Mouse (Mus musculus): ENCODE results near the gene Calhm2.
A peak's percentile ranks its signal among the peaks of the same experiment; 100 is the strongest.
"Not testable (repeated sequence)": the region's sequence is repeated elsewhere in the genome, so short reads cannot be mapped to it uniquely, and the experiment has no call there.

The Calhm2 gene

GRCm38 (mm10) chr19:47151332-47152061 lies 13.4 kb upstream of the Calhm2 start:
- DNase-seq (ENCODE audit: low spot score), result no peak

GRCm38 (mm10) chr19:47149854-47150253 lies 11.8 kb upstream of the Calhm2 start:
- DNase-seq (ENCODE audit: low spot score), result no peak

GRCm38 (mm10) chr19:47148267-47148847 lies 10.3 kb upstream of the Calhm2 start:
- DNase-seq (ENCODE audit: low spot score), result no peak

GRCm38 (mm10) chr19:47144154-47144553 lies 6.1 kb upstream of the Calhm2 start, which contains the start of gene Calhm1:
TSS of gene Calhm1 (minus strand) at chr19:47144254.
- no peak for DNase-seq (ENCODE audit: low spot score)

GRCm38 (mm10) chr19:47142438-47142837 lies 4.3 kb upstream of the Calhm2 start:
- no peak for DNase-seq (ENCODE audit: low spot score)

GRCm38 (mm10) chr19:47139611-47140010 lies 1.5 kb upstream of the Calhm2 start:
- not testable (repeated sequence) for DNase-seq (ENCODE audit: low spot score)

- peak; percentile 38 for DNase-seq (ENCODE audit: low spot score)
These were observed 978 bp downstream of the Calhm2 start for GRCm38 (mm10) chr19:47137051-47137581.

GRCm38 (mm10) chr19:47136170-47136569 lies 1.9 kb downstream of the Calhm2 start:
- no peak for DNase-seq (ENCODE audit: low spot score)

GRCm38 (mm10) chr19:47135568-47135967 lies 2.5 kb downstream of the Calhm2 start:
- no peak for DNase-seq (ENCODE audit: low spot score)

- no peak for DNase-seq (ENCODE audit: low spot score)
These were observed 4.9 kb downstream of the Calhm2 start for GRCm38 (mm10) chr19:47133161-47133560.

- DNase-seq (ENCODE audit: low spot score), result no peak
These were observed 7.5 kb downstream of the Calhm2 start for GRCm38 (mm10) chr19:47130551-47131125.

- no peak for DNase-seq (ENCODE audit: low spot score)
These were observed 9.3 kb downstream of the Calhm2 start for GRCm38 (mm10) chr19:47128835-47129234.

- no peak for DNase-seq (ENCODE audit: low spot score)
These were observed 9.9 kb downstream of the Calhm2 start for GRCm38 (mm10) chr19:47128164-47128563.

- DNase-seq (ENCODE audit: low spot score), result peak; percentile 29
These were observed 15.3 kb downstream of the Calhm2 start for GRCm38 (mm10) chr19:47122802-47123201.

GRCm38 (mm10) chr19:47121054-47121453 lies 17.0 kb downstream of the Calhm2 start:
- peak; percentile 15 for DNase-seq (ENCODE audit: low spot score)

GRCm38 (mm10) chr19:47118634-47119033 lies 19.5 kb downstream of the Calhm2 start:
- DNase-seq (ENCODE audit: low spot score), result no peak

- no peak for DNase-seq (ENCODE audit: low spot score)
These were observed 33.3 kb downstream of the Calhm2 start for GRCm38 (mm10) chr19:47104641-47105271.

- DNase-seq (ENCODE audit: low spot score), result no peak
These were observed 37.0 kb downstream of the Calhm2 start for GRCm38 (mm10) chr19:47101080-47101479.

GRCm38 (mm10) chr19:47090550-47091156 lies 47.4 kb downstream of the Calhm2 start, which contains the start of the genes Usmg5 and Pdcd11:
TSS of gene Usmg5 (minus strand) at chr19:47090647.
TSS of gene Pdcd11 (plus strand) at chr19:47090768.
- DNase-seq (ENCODE audit: low spot score), result peak; percentile 92

GRCm38 (mm10) chr19:47089718-47090525 lies 48.2 kb downstream of the Calhm2 start:
- DNase-seq (ENCODE audit: low spot score), result peak; percentile 24

GRCm38 (mm10) chr19:47088226-47088625 lies 49.9 kb downstream of the Calhm2 start:
- DNase-seq (ENCODE audit: low spot score), result no peak

Measured in c-Kit-positive CD71-positive TER-119-positive erythroid progenitor cells, embryonic 14.5 days (primary cell).